ENCODE assay signal across 1 mouse cellular context in the genomic region with DNA sequence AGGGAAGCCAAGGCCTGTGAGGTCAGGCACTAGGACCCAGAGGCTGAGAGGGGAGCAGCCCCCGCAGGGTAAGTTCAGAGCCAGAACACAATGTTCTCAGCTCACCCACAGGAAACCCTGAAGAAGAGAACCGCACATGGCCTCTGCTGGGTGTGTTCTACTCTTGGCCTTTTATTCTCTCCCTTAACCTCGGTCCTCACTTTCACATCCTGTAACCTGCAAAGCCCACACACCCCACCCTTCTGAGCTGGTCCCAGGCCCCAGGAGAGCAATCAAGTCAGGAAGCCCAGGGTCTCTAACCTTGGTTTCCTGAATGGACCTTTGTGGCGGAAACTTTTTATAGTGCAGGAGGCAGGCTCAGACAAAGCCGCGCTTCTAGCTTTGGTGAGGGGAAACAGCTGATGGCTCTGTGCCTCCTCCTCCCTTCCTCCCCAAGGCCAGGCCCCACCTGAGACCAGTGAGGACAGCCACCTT.
TF ChIP-seq lines count a peak whose summit lies in the region.

No protein-coding gene starts in this region.

TF ChIP-seq in CH12.LX, 34 proteins besides CTCF, POLR2A, EP300 and RAD21 (continued from another document):
- TF ChIP-seq KAT2A (IDR thresholded peaks at IDR 0.05; ENCODE audit: insufficient replicate concordance, low read length) (no peak), MAFK (IDR thresholded peaks at IDR 0.05; ENCODE audit: insufficient replicate concordance, low read length) (no peak), MAX (IDR thresholded peaks at IDR 0.05; ENCODE audit: low read length) (peak; percentile 55; the same call in 1 of the 2 replicates), ETS1 (conservative IDR thresholded peaks at IDR 0.05; ENCODE audit: low read depth, low read length) (peak; percentile 88), SMC3 (IDR thresholded peaks at IDR 0.05; ENCODE audit: low read depth, low read length) (no peak), CHD2 (IDR thresholded peaks at IDR 0.05; ENCODE audit: low read length) (0 out of 2 replicates have a peak, but pooled peaks have one; percentile 60)
